Mouse (Mus musculus): Measurements from ENCODE around the gene Ndfip2. TPM values are rescaled to one million over a fixed set of nuclear protein-coding genes. Genes with fewer than 3 reads are reported as not detected.

Ndfip2 gene
- 134 and 149 TPM in 2 replicates for polyA plus RNA-seq (2012; rRNA removed)

GRCm38 (mm10) chr14:105258379-105259034 lies at the start of gene Ndfip2:
TSS of gene Ndfip2 (plus strand) at chr14:105258573.

Other genes with a start within 250 kb of the Ndfip2 start
- gene Rbm26, start 81.2 kb upstream of the Ndfip2 start, polyA plus RNA-seq (2012; rRNA removed), result 6.4 and 7.8 TPM in 2 replicates